Mouse (Mus musculus) heart, embryonic 10.5 days (tissue): ENCODE data around the gene Asb6. TPM values are rescaled to one million over a fixed set of nuclear protein-coding genes. Genes with fewer than 3 reads are reported as not detected.

Experiments
- DNase-seq: peaks from one replicate; pipeline ENCODE4 v3.0.0-alpha.2; 2017; ENCODE audit warnings: low spot score
- H3K27ac ChIP-seq: fragments of 300-500 bp; sonication (generic); 2 replicates; pipeline ENCODE4 v1.5.1; 2016; ENCODE audit warnings: mild to moderate bottlenecking
- H3K27me3 ChIP-seq: fragments of 300-500 bp; sonication (generic); 2 replicates; pipeline ENCODE4 v1.6.1; 2016; ENCODE audit warnings: mild to moderate bottlenecking; ENCODE audit not compliant: poor library complexity, insufficient read depth, severe bottlenecking
- H3K36me3 ChIP-seq: fragments of 300-500 bp; sonication (generic); 2 replicates; pipeline ENCODE4 v1.6.1; 2016; ENCODE audit warnings: mild to moderate bottlenecking, moderate library complexity
- H3K4me1 ChIP-seq: fragments of 300-500 bp; sonication (generic); 2 replicates; pipeline ENCODE4 v1.6.1; 2016; ENCODE audit warnings: mild to moderate bottlenecking
- H3K4me3 ChIP-seq: fragments of 300-500 bp; sonication (generic); 2 replicates; pipeline ENCODE4 v1.5.1; 2016; ENCODE audit warnings: mild to moderate bottlenecking, moderate library complexity
- H3K9me3 ChIP-seq: fragments of 300-500 bp; sonication (generic); 2 replicates; pipeline ENCODE4 v1.6.1; 2016; ENCODE audit warnings: mild to moderate bottlenecking, moderate library complexity
- WGBS: fragments of 180-500 bp; shearing (Covaris S2); methylation state at CpG from one replicate; pipeline ENCODE4 v1.1.7; 2016; 5-methylcytosine and 5-hydroxymethylcytosine counted together
- polyA plus RNA-seq: library from polyadenylated mRNA; unstranded; fragments of >200 nt; fragmentation: Nextera tagmentation; extraction: Ambion mirVana; gene quantifications from 2 replicates; pipeline ENCODE4 v1.2.1, GENCODE M21; 2016

The Asb6 gene
- 31.3 and 40.1 TPM in 2 replicates for polyA plus RNA-seq

DNA sequence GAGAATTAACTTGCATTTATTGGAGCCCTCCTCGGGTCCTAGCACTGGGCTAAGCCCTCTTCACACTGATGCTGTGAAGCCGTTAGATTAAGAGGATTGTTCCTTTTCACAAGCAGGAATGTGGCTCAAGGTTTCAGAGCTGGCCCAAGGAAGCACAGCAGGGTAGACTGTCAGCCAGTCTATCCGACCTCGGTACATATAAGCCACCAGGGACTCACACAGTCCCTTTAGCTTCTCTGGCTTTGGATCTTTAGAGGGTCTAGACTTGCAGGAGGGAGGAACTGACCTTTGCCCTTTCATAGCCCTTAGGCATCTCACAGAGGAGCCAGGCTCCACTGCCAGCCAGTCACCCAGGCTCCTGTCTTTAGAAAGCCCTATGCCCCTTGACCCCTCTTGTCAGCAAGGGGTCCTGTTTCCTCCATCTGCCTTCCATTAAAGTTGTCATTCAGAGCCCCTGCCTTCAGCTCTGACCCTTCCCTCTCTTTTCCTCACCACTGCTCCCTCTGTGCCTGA is at the start of gene Asb6:
TSS of gene Asb6 (minus strand) at position 51 of the 513 bp plus-strand sequence.
- Histone ChIP-seq H3K4me1 (peaks cover 50% of the 10 kb centered on the region), H3K9me3 (no peaks in the 10 kb centered on the region), H3K36me3 (peaks cover 13% of the 10 kb centered on the region), H3K27ac (peak within 1 kb of the TSS; percentile 33), H3K4me3 (no peak within 1 kb of the TSS), H3K27me3 (no peaks in the 10 kb centered on the region)
- no peak for DNase-seq
- 25% methylated on average over 4 of the region's 4 CpGs for WGBS

DNA sequence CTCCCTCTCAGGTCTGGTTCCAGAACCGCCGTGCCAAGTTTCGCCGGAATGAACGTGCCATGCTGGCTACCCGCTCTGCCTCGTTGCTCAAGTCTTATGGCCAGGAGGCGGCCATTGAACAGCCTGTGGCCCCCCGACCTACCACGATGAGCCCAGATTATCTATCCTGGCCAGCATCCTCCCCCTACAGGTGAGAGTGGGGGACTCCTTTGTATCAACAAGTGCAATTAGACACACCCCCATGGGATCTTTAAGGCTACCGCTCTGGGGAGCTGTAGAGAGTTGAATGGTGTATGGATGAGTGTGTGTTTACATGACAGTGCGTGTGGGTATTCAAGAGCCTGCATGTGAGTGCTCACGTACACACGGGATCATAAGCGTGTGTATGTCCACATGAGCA is 49.3 kb upstream of the Asb6 start:
- no peak overlapping the region for H3K27ac ChIP-seq
- peaks cover 22% of the 10 kb centered on the region for H3K4me1 ChIP-seq
- no peaks in the 10 kb centered on the region for H3K9me3 ChIP-seq
- H3K27me3 ChIP-seq, result no peaks in the 10 kb centered on the region
- no peak for DNase-seq
- 90% methylated on average over 15 of the region's 15 CpGs for WGBS
- no peak overlapping the region for H3K4me3 ChIP-seq
- H3K36me3 ChIP-seq, result peaks cover 63% of the 10 kb centered on the region

DNA sequence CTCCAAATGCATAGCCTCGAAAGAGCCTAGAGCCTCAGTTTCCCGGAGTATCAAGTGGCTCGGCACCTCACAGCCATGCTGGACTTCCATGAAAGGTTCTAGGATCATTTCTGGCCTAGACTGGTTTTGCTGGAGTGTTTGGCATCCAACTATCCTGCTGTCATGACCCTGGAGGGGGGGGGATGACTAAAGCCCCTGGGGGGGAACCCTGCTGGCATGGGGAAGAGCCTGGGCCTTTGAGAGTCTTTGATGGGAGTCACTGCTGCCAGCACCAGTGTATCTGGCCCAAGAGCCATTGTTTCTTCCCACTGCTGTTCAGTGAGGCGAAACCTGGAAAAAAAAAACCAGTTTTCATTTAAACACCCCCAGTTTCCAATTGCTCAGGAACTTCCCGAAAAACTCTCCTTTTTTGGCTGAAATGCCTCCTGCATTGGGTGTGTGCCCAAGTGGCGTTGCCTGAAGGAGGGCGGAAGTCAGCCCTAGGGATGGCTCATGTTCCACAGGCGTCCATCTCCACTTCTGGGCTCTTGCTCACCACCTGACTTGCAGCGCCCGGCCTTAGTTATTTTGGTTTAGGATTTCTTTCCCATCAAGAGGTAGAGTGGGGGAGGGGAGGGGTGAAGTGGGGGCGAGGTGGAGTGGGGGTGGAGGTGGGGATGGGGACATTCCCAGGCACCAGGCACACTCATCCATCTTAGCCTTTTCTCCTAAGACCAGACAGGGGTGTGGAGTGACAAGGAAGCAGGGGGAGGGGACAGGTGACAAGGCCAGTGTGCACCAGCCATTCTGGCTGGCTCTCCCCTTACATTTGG is 45.7 kb upstream of the Asb6 start:
- peaks cover 35% of the 10 kb centered on the region for H3K36me3 ChIP-seq
- no peak for DNase-seq
- no peaks in the 10 kb centered on the region for H3K9me3 ChIP-seq
- no peaks in the 10 kb centered on the region for H3K27me3 ChIP-seq
- H3K4me3 ChIP-seq, result no peak overlapping the region
- H3K4me1 ChIP-seq, result peaks cover 48% of the 10 kb centered on the region
- WGBS, result 45% methylated on average over 11 of the region's 11 CpGs
- H3K27ac ChIP-seq, result peak overlapping the region; percentile 72

DNA sequence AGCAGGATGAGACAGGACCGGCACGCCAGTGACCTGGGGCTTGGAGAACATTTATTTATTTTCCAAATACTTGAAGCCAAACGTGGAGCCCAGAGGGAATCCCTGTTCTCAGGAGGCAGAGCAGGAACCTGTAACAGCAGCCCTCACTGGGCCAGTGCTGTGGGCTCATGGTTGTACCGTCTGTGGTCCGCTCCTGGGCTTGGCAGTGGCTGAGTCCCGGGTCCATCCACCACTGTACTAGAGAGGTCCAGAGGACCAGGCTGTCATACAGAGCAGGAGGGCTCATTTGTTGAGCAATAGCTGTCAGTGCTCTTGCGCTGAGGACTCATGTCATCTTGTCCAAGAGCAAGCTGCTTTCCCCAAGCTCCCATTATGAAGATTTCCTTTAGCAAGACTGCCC is 45.0 kb upstream of the Asb6 start:
- Histone ChIP-seq H3K4me1 (peaks cover 50% of the 10 kb centered on the region), H3K4me3 (no peak overlapping the region), H3K36me3 (peaks cover 28% of the 10 kb centered on the region), H3K9me3 (no peaks in the 10 kb centered on the region), H3K27me3 (no peaks in the 10 kb centered on the region), H3K27ac (peak overlapping the region; percentile 72)
- no peak for DNase-seq
- WGBS, result 72% methylated on average over 7 of the region's 7 CpGs

DNA sequence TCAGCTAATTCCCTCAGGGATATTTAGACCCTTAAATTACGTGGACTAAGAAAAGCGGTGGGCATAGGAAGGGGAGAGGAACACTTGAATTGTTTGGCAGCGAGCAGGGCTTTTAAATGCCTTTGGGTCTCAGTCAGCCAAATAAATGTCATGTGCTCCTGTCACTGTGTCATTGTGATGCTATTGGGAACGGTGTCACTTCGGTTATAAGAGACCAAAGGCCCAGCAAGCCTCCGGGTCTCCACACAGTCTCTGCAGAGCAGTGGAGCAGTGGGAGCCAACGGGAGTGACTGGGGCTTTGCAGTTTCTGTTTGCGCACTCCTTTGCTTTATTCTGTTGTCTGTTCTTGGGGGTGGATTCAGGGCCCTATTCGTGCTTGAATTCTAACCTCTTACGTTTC is 44.3 kb upstream of the Asb6 start:
- no peak for DNase-seq
- peaks cover 22% of the 10 kb centered on the region for H3K36me3 ChIP-seq
- no peak overlapping the region for H3K4me3 ChIP-seq
- WGBS, result 58% methylated on average over 10 of the region's 10 CpGs
- no peaks in the 10 kb centered on the region for H3K27me3 ChIP-seq
- H3K4me1 ChIP-seq, result peaks cover 56% of the 10 kb centered on the region
- peak overlapping the region; percentile 72; the same call in 1 of the 2 replicates for H3K27ac ChIP-seq
- H3K9me3 ChIP-seq, result no peaks in the 10 kb centered on the region

DNA sequence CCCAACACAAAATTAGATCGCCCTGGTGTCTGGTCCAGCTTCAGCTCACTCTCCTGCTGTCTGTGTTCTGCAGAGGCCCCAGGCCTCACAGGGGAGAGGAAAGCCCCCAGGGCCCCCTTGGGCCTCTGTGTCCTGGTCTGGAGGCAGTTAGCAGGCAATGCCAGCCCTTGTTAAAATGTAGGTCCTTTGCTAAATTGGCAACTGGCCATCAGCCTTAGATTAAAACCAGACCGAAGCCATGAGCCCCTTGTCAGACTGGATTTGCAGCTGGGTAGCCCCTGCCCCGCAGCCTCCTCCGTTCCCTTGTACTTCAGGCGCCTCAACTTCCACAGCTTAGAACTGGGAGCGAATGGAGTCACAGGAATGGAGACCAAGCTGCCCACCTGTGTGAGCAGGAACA is 42.5 kb upstream of the Asb6 start:
- H3K36me3 ChIP-seq, result peaks cover 16% of the 10 kb centered on the region
- 64% methylated on average over 6 of the region's 6 CpGs for WGBS
- no peak for DNase-seq
- H3K4me1 ChIP-seq, result peaks cover 64% of the 10 kb centered on the region
- no peaks in the 10 kb centered on the region for H3K9me3 ChIP-seq
- 0 out of 2 replicates have a peak overlapping the region, but pooled peaks have one; percentile 3 for H3K4me3 ChIP-seq
- no peaks in the 10 kb centered on the region for H3K27me3 ChIP-seq
- H3K27ac ChIP-seq, result peak overlapping the region; percentile 62

DNA sequence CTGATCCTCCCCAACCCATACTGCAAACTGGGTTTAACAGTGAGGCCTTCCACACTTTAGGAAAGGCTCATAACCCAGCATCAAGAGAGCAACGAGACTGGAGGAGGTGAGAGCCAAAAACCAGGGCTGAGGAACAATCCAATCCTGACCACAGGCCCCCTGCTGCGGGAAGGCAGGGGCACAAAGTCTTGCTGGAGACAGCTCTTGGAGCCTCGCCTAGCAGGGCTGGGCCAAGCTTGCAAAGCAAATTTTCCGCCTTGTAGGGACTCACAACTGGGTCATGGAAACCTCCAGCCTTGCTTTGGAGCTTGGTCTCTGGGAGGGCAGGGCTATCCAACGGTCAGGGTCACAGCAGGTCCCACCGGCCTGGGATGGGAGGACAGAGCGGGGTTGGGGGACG is 40.7 kb upstream of the Asb6 start:
- no peak for DNase-seq
- H3K4me1 ChIP-seq, result peaks cover 56% of the 10 kb centered on the region
- 74% methylated on average over 8 of the region's 8 CpGs for WGBS

DNA sequence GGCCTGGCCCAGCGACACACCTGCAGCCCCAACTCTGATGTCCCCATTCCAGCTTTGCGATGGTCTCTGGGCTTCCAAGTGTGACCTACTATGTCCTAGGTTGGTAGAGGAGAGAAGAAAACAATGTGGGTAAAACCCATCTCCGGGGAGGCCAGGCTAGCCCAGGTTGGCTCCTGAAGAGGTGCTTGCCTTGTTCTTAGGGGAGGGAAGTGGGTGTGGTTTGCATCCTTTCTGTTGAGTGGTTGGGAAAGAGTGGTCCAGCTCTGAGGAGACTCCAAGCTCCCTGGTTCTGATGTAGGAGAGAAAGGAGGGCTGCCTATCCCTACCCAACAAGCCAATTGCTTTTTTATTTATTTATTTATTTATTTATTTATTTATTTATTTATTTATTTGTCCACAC is 35.3 kb upstream of the Asb6 start:
- Histone ChIP-seq H3K27me3 (peaks cover 4% of the 10 kb centered on the region; the same call in 1 of the 2 replicates), H3K27ac (peak overlapping the region; percentile 88), H3K36me3 (peaks cover 13% of the 10 kb centered on the region), H3K9me3 (no peaks in the 10 kb centered on the region), H3K4me1 (peaks cover 65% of the 10 kb centered on the region), H3K4me3 (peak overlapping the region; percentile 43)
- DNase-seq, result no peak
- 47% methylated on average over 3 of the region's 3 CpGs for WGBS

More for the DNA sequence above, 40.7 kb upstream of the Asb6 start:
- Histone ChIP-seq H3K9me3 (no peaks in the 10 kb centered on the region), H3K4me3 (no peak overlapping the region), H3K27ac (no peak overlapping the region), H3K36me3 (peaks cover 13% of the 10 kb centered on the region), H3K27me3 (no peaks in the 10 kb centered on the region)

DNA sequence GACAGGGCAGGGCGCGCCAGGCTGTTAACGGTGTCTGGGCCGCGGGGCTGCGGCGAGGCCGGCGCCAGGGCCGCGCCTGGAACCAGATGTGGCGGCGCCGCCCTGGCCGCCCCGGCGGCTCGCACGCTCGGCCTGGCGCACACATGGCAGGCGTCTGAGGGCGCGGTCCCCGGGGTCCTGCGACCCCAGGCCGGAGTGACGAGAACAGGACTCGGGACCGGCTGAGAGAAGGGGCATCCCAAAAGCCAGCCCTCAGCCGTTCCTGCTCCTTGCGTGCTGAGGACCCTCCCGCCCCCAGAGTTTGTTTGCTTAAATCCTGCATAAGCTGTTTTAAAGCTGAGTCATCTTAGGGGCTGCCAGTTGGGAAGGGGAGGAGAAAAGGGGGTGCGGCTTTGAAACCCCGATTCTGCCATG is 34.8 kb upstream of the Asb6 start:
- 4% methylated on average over 35 of the region's 35 CpGs for WGBS
- H3K4me3 ChIP-seq, result peak overlapping the region; percentile 43
- peaks cover 4% of the 10 kb centered on the region; the same call in 1 of the 2 replicates for H3K27me3 ChIP-seq
- H3K27ac ChIP-seq, result peak overlapping the region; percentile 88
- no peaks in the 10 kb centered on the region for H3K9me3 ChIP-seq
- DNase-seq, result no peak
- peaks cover 64% of the 10 kb centered on the region for H3K4me1 ChIP-seq
- peaks cover 13% of the 10 kb centered on the region for H3K36me3 ChIP-seq

DNA sequence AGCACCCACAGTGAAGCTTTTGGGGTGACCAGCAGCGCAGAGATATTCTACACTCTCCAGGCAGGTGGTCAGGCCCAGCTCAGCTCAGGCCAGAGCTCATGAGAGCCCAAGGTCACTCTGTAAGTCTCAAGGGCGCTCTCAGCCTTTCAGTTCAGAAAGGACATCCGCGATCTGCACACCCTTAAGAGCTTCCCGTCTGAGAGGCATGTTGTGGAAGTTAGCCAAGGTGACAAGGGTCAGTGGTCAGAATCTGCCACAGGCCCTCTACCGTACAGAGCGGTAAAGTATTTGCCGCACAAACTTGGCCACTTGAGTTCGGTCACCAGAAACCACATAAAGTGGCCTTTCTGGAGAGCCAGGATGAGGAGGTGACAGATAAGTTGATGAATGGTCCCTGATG is 33.4 kb upstream of the Asb6 start:
- 37% methylated on average over 9 of the region's 9 CpGs for WGBS
- Histone ChIP-seq H3K27me3 (peaks cover 4% of the 10 kb centered on the region; the same call in 1 of the 2 replicates), H3K27ac (peak overlapping the region; percentile 88), H3K4me1 (peaks cover 64% of the 10 kb centered on the region), H3K36me3 (peaks cover 4% of the 10 kb centered on the region), H3K4me3 (no peak overlapping the region), H3K9me3 (no peaks in the 10 kb centered on the region)
- peak; percentile 83 for DNase-seq

DNA sequence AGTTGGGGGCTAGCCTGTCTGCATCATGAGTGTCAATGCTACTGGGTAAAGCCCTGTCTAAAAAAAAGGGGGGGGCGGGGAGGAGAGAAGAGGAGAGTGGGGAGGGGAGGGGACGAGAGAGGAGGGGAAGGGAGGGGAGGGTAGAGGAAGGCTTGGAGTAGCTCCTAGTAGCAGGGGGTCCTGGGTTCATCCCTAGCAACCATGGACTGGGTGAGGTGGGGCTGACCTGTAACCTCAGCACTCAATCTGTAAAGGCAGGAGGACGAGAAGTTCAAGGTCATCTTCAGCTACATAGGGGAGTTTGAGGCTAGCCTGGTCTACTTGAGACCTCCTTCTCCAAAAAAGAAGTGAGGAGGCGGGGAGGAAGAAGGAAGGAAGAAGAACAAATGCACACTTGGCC is 31.9 kb upstream of the Asb6 start:
- Histone ChIP-seq H3K9me3 (no peaks in the 10 kb centered on the region), H3K4me3 (no peak overlapping the region), H3K4me1 (peaks cover 77% of the 10 kb centered on the region), H3K27me3 (peaks cover 4% of the 10 kb centered on the region; the same call in 1 of the 2 replicates), H3K36me3 (no peaks in the 10 kb centered on the region; the same call in 1 of the 2 replicates), H3K27ac (peak overlapping the region; percentile 88; the same call in 1 of the 2 replicates)
- DNase-seq, result no peak
- WGBS, result 60% methylated on average over 4 of the region's 4 CpGs

DNA sequence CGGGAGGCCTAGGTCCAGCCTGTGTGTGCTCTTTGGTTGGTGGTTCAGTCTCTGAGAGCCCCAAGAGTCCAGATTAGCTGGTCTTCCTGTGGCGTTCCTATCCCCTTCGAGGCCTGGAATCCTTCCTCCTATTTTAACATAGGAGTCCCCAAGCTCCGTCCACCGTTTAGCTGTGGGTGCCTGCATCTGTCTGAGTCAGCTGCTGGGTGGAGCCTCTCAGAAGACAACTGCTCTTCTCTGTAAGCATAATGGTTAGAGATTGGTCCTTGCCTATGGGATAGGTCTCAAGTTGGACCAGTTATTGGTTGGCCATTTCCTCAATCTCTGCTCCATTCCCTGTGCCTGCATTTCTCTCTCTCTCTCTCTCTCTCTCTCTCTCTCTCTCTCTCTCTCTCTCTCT is 29.6 kb upstream of the Asb6 start:
- WGBS, result 67% methylated on average over 5 of the region's 5 CpGs
- Histone ChIP-seq H3K36me3 (0 out of 2 replicates have a peak, but pooled peaks cover 1% of the 10 kb centered on the region), H3K4me3 (no peak overlapping the region), H3K27me3 (peaks cover 2% of the 10 kb centered on the region; the same call in 1 of the 2 replicates), H3K9me3 (no peaks in the 10 kb centered on the region), H3K4me1 (peaks cover 85% of the 10 kb centered on the region), H3K27ac (peak overlapping the region; percentile 60; the same call in 1 of the 2 replicates)
- DNase-seq, result no peak

DNA sequence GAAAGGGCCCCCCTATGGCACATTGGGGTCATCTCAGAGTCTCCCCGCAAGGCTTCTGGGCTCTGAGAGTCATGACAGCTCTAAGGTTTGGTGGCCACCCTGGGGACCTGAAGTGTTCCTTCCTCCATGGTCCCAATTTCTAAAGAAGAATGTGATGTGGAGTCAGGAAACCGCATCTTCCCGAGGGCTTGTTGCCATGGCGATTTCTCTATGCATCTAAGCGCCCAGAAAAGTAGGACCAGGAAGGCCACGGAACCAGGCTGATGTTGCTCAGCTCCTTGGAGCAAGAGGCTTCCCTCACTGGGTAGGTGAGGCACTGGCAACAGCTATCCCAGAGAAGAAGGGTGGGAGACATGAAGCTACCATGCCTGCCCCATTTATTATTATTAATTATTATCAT is 26.9 kb upstream of the Asb6 start:
- 82% methylated on average over 6 of the region's 6 CpGs for WGBS
- H3K4me3 ChIP-seq, result no peak overlapping the region
- no peak for DNase-seq
- peaks cover 7% of the 10 kb centered on the region; the same call in 1 of the 2 replicates for H3K36me3 ChIP-seq
- H3K4me1 ChIP-seq, result peaks cover 85% of the 10 kb centered on the region
- no peaks in the 10 kb centered on the region for H3K9me3 ChIP-seq
- no peak overlapping the region; the same call in 1 of the 2 replicates for H3K27ac ChIP-seq
- H3K27me3 ChIP-seq, result no peaks in the 10 kb centered on the region
